Mouse (Mus musculus): ENCODE results near the gene Lin37.

The Lin37 gene

DNA sequence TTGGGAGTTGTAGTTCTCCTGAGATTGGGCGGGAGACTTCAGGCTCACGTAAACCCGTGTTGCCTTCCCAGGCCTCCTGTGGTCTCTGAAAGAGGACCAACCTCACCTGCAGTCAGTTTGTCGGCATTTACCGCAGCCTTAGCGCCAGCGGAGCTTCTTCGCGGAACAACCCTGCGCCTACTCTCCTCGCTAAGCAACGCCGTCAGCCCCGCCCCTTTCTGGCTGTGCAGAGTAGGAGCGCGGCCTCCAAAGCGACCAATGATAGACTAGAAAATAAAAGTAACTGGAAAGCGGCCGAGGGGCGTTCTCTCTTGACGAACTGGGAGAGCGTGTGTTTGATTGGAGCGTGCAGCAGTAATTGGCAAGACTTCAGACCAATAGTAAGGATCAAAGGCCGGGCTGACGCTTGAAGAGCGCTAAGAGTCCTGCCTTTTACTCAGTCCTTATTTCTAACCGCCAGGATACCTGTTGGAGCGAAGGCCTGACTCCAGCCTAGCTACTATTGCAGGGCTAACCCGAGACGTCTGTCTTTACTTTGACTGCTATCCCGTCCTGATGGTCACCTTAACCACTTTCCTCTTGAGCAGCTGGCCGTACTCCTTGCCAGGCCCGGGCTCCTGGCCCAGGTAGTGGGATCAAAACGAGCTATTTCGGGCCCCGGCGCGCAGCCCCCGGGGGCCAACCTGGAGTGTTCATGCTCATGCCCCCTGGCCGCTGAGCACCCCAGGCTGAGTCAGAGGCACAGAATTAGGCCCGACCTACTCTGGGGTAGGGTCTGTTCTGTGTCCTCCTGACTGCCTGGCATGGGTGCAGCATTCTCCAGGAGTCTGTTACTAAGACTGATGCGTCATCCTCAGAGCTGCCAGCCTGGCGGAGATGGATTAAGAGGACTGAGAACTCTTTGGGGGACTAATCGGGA, 7.3 kb downstream of the Lin37 start, which contains the start of the genes Hspb6 and Proser3:
TSS of gene Hspb6 (plus strand) at position 77 of the 919 bp plus-strand sequence.
TSS of gene Proser3 (minus strand) at position 198 of the 919 bp plus-strand sequence.
- peak; percentile 98 to 99 for DNase-seq (ENCODE audit: low spot score in 2 of 2)

GRCm38 (mm10) chr7:30551445-30552101, 8.1 kb downstream of the Lin37 start:
- no peak for DNase-seq (ENCODE audit: low spot score in 2 of 2)

DNA sequence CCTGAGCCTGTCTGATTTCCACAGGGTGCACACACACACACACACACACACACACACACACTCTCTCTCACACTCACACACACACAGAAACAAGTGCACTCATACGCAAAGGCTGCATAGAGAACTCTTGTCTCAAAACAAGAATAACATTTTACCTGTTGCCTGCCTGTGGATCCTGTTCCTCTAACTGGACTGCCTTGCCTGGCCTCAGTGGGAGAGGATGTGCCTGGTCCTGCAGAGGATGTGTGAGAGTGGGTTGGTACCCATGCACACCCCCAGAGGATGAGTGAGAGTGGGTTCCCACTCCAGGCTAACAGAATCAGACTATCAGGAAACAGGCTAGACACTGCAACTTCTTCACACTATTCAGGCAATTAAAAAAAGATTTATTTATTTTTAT, 9.0 kb downstream of the Lin37 start:
- DNase-seq (ENCODE audit: low spot score in 2 of 2): no peak

DNA sequence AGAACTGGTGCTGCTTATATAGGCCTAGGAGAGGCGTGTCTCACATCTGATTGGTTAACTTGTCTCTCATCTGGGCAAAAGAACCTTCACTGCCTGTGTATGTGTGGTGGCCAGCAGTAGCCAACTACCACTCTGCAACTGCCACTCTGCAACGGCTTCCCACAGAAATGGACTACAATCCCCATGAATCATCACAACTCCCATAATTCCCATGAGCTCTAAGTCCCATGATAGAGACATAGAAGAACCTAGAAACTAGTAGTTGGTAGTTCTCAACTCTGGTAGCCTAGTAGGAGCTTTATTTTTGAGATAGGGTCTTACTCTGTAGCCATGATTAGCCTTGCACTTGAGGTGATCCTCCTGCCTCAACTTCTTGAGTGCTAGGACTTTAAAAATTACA, 9.8 kb downstream of the Lin37 start:
- DNase-seq (ENCODE audit: low spot score in 2 of 2): no peak

GRCm38 (mm10) chr7:30544327-30544726, 15.3 kb downstream of the Lin37 start:
- DNase-seq (ENCODE audit: low spot score in 2 of 2): no peak

DNA sequence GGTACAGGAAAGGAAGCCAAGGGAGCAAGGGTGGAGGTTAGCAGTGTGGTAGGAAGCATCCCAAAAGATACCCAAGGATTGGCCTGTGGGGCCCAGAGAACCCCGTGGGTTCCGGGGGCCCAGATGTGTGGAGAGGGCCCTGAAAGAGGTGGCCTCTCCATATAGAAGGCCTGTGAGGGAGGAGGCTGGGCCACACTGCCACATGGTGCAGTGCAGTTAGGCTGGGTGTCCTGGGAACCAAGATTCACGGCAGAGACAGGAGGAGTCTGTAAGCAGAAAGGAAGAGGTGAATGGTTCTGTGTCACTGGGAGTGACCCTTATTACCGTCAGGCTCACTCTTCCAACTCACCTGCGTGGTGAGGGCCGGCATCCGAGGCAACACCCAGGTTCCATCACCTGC, 19.1 kb downstream of the Lin37 start:
- DNase-seq (ENCODE audit: low spot score in 2 of 2): no peak

DNA sequence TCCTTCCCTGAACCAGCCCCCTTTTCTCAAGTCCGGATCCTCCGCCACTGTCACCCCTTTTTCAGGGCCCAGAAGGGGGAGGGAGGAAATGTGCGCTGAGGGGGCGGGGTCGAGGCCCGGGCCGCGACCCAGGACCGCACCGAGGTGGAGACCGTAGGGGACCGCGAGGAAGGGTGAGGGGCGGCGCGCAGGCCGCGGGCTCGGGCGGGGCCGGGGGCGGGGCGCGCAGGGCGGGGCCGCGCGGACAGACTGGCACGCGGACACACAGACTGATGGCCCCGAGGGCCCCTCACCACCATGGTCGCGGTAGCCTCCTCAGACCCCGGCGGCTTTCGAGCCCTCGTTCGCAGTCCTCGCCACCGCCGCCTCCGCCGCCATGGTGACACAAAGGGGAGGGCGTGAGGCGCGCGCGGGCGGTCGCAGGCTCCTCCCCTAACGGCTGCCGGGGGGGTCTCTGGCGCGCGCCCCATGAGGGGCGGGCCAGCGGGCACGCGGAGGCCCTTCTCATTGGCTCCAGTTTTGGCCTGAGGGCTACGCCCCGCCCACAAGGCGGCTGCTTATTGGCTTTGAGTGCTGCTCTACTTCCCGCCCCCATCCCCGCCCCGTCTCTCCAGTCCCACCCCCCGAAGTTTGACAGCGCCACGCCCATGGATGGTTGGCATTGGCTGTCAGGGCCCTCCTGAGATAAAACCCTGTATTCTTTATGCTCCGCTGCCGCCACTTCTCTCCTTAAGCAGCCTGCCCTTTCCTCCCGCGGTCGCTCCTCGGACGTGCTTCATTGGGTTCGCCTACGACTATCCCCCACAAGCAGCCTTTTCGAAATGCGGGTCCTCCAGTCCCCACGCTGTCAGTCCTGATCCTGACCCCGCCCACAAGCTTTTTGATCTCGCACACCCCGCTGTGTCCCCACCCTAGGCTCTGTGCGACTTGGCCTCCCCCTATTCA, 24.7 kb downstream of the Lin37 start, which contains the start of gene Arhgap33:
TSS of gene Arhgap33 (minus strand) at position 428 of the 945 bp plus-strand sequence.
- DNase-seq (ENCODE audit: low spot score in 2 of 2): peak; percentile 90 to 93

DNA sequence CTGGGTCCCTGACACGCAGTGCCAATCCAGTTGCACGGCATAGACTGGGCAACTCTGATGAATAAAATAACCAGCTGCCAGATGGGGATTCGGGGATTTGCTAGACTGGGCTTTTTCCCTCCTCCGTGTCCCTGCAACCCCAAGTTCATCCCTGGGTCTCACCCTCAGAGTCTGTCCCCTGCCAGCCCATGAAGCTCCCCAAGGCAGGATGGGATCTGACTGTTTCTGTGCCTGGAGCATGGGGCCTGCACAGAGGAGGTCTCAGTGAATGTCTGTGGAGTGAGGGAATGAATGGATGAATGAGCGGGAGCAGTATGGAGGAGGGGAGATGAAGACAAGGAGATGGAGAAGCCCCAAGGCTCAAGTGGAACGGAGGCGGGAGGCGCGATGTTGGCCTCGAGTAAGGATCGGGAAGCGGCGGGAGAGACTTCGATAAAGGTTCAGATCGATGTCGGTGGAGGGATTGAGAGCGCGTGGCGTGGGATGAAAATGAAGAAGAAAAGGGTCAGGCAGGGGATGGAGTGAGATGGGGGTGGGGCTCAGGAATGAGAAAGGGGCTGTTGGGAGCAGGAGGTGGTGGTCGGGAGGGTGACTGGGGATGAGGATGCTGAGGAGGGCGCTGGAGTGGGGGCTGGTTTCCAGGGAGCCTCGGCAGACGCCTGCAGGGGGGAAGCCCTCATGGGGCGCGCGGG, 25.6 kb downstream of the Lin37 start:
- DNase-seq (ENCODE audit: low spot score in 2 of 2): no peak

GRCm38 (mm10) chr7:30532931-30533330, 26.7 kb downstream of the Lin37 start:
- DNase-seq (ENCODE audit: low spot score in 2 of 2): no peak

DNA sequence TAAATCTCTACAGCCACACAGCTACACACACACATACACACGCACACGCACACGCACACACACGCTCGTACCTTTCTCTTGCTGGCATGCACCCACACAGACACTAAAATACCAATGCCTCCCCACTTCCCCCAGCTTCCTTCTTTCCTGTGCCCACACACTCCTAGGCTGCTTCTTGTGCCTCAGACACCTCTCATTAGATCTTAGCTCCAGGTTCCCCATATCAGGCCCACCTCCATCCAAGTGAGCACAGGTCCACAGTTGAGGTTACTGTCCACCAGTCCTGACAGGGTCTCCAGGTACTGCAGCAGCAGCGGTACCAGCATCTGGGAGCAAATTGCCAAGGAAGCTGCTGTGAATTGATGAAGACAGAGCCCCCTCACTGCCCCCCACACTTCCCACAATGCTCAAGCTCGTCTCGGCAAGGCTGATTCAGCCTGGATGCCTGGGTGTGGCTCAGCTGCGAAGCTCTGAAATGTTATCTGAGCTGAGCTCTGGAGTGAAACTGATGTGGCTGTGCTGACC, 28.3 kb downstream of the Lin37 start:
- no peak for DNase-seq (ENCODE audit: low spot score in 2 of 2)

- DNase-seq (ENCODE audit: low spot score in 2 of 2): no peak
These were observed 32.7 kb downstream of the Lin37 start for GRCm38 (mm10) chr7:30526981-30527380.

DNA sequence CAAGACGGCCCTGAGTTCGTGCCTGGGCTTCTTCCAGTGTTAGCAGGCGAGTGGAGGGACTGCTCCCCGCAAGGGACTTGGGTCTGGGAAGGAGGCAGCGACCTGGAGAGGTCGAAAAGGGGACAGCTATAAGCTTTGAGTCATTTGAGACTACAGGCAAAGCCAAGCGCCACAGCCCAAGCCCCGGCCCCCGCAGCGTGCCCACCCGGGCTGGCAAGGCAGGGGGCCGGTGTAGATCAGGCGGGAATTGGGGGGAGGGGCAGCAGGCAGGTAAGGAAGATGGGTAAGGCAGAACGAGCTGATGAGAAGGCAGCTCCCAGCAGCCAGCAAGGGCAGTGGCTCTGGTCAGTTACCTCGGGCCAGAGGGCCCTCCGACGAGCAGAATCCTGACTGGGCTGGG, 33.2 kb downstream of the Lin37 start:
- no peak for DNase-seq (ENCODE audit: low spot score in 2 of 2)

GRCm38 (mm10) chr7:30525954-30526353, 33.7 kb downstream of the Lin37 start:
- no peak for DNase-seq (ENCODE audit: low spot score in 2 of 2)

GRCm38 (mm10) chr7:30524487-30524886, 35.2 kb downstream of the Lin37 start:
- no peak for DNase-seq (ENCODE audit: low spot score in 2 of 2)

DNA sequence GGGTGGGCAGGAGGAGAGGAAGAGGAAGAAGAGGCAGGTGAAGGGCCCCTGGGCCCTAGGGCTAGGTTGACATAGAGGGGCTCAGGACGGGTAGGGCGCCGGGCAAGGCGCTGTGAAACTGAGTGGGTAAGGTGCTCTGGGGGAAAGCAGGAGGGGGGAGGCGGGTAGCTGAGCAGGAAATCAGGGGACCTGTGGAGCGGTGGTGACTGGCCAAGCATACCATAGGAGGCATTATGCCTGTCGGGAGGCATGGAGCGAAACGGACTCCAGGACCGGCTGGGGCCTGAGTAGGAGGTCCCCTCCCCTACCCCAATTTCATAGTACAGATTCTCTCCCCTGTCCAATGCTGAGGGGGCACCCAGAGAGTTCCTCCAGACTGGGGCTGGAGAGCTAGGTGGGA, 36.8 kb downstream of the Lin37 start:
- no peak for DNase-seq (ENCODE audit: low spot score in 2 of 2)

DNA sequence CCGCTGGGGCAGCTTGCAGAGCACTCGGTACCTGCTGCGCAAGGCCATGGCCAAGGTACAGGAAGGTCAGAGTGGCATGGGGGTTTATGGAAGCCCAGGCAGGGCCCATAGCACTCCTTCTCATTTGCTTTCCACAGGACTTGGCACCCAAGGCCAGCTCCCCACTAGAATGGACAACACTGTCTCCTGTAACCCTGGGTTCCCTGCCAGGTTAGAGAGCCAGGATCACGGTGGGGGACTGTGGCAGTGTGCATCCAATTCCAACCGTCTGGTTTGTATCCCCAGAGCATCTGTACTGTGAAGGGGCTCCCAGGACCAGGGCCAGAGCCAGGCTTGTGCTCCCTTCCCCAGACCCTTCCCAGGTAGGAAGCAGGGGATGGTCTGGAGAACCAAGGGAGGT, 38.8 kb downstream of the Lin37 start:
- DNase-seq (ENCODE audit: low spot score in 2 of 2): no peak

GRCm38 (mm10) chr7:30520396-30520795, 39.2 kb downstream of the Lin37 start:
- DNase-seq (ENCODE audit: low spot score in 2 of 2): no peak

GRCm38 (mm10) chr7:30518325-30518724, 41.3 kb downstream of the Lin37 start:
- DNase-seq (ENCODE audit: low spot score in 2 of 2): no peak

- DNase-seq (ENCODE audit: low spot score in 2 of 2): no peak
These were observed 44.5 kb downstream of the Lin37 start for GRCm38 (mm10) chr7:30515003-30515760.

DNA sequence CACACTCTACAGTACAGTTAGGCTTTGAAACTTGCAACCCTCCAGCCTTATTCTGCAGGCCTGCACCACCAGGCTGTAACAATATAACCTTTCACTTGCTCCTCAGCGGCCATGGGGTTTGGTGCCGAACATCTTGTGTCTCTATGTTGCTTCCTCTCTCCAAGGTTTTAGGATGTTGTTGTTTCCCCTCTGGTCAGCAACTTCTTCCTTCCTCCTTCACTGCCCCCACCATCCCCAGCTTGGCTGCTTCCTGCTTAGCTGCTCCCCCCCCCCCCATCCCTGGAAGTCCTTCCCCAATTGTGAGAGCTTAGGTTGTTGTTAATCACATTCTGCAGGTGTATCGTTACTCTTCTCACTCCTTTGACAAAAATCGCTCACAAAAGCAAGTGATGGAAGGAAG, 51.6 kb downstream of the Lin37 start:
- no peak for DNase-seq (ENCODE audit: low spot score in 2 of 2)

All from heart, adult 9 months (tissue).